Mouse (Mus musculus): ENCODE measurements around the gene Zbtb46. TPM values are rescaled to one million over a fixed set of nuclear protein-coding genes. Genes with fewer than 3 reads are reported as not detected.
A peak's percentile ranks its signal among the peaks of the same experiment; 100 is the strongest.

Zbtb46 gene
- polyA plus RNA-seq, 1 experiment, result 8.3 TPM

DNA sequence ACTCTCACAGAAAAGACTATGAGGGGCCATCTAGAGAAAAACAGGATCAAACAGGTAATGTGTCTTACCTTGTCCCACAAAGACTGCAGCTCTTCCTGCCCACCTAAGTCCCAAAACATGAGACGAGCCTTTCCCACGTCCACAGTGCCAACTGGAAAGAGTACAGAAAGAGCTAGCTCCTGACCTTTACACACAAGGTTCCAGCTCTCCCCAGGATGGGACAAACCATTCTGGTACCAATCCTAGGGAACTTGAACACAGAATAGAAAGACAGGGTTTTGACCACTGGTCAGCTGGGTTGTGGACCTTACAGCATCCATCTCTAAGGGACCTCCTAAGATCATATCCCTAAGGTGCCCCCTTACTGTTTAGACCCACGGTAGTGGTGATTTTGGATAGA lies 95.3 kb downstream of the Zbtb46 start:
- H3K4me3 ChIP-seq (ENCODE audit: control insufficient read depth, low read depth, low read length), result peak overlapping the region; percentile 88
- H3K36me3 ChIP-seq (ENCODE audit: control insufficient read depth, insufficient read depth, low read length), result peaks cover 6% of the 10 kb centered on the region
- TF ChIP-seq POLR2A (IDR thresholded peaks at IDR 0.05; ENCODE audit: control insufficient read depth, low read depth, low read length), result no peak
- TF ChIP-seq CTCF (IDR thresholded peaks at IDR 0.05; ENCODE audit: control insufficient read depth, insufficient read depth, insufficient replicate concordance, low read depth, low read length), result no peak
- H3K4me1 ChIP-seq (ENCODE audit: control insufficient read depth, insufficient read depth, low read length), result peaks cover 6% of the 10 kb centered on the region
- no peak overlapping the region for H3K27ac ChIP-seq (ENCODE audit: control insufficient read depth, insufficient read depth, low read depth, low read length)
- H3K27me3 ChIP-seq (ENCODE audit: control insufficient read depth, insufficient read depth, low read length), result no peaks in the 10 kb centered on the region

DNA sequence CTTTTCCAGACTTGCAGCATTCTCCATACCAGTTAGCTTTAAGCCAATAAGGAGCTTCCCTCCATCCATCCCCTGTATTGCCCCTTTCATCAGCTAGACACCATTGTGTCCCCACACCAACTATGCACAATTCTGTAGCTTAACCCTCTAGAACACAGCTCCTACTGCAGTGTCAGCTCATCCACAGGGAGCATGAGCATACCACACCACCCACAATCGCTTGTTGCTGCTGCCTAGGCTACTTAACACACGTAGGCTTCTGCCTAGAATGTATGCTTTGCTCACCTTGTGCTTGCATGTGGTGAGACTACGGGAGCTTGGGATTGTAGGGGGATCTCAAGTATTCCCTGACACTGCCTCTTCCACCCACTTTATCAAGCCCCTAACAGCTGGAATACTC lies 102.4 kb downstream of the Zbtb46 start:
- Histone ChIP-seq H3K4me1 (ENCODE audit: control insufficient read depth, insufficient read depth, low read length) (no peaks in the 10 kb centered on the region), H3K27me3 (ENCODE audit: control insufficient read depth, insufficient read depth, low read length) (no peaks in the 10 kb centered on the region), H3K36me3 (ENCODE audit: control insufficient read depth, insufficient read depth, low read length) (peaks cover 7% of the 10 kb centered on the region), H3K27ac (ENCODE audit: control insufficient read depth, insufficient read depth, low read depth, low read length) (no peak overlapping the region), H3K4me3 (ENCODE audit: control insufficient read depth, low read depth, low read length) (no peak overlapping the region)
- no peak for TF ChIP-seq CTCF (IDR thresholded peaks at IDR 0.05; ENCODE audit: control insufficient read depth, insufficient read depth, insufficient replicate concordance, low read depth, low read length)
- TF ChIP-seq POLR2A (IDR thresholded peaks at IDR 0.05; ENCODE audit: control insufficient read depth, low read depth, low read length), result no peak

DNA sequence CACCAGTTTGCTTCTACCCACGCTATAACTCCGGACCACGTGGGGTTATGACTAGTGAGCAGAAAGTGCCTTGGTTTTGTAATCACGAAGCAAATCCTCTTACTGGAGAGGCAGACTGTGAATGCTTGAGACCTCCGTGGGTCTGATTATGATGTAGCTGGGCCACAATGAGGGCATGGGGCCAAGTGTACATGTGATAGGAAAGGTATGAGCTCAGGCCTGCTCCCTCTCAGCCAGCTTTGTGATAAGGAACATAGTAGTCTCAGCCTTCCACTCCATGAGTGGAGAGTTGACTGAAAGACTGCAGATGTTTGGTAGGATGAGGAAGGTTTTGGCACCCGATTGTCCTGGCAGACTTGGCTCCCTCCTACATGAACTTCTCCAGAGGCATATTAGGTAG lies 116.5 kb downstream of the Zbtb46 start:
- Histone ChIP-seq H3K27me3 (ENCODE audit: control insufficient read depth, insufficient read depth, low read length) (no peaks in the 10 kb centered on the region), H3K4me3 (ENCODE audit: control insufficient read depth, low read depth, low read length) (no peak overlapping the region), H3K4me1 (ENCODE audit: control insufficient read depth, insufficient read depth, low read length) (no peaks in the 10 kb centered on the region), H3K27ac (ENCODE audit: control insufficient read depth, insufficient read depth, low read depth, low read length) (no peak overlapping the region), H3K36me3 (ENCODE audit: control insufficient read depth, insufficient read depth, low read length) (peaks cover 6% of the 10 kb centered on the region; the same call in 1 of the 2 replicates)
- TF ChIP-seq POLR2A (IDR thresholded peaks at IDR 0.05; ENCODE audit: control insufficient read depth, low read depth, low read length) (no peak), CTCF (IDR thresholded peaks at IDR 0.05; ENCODE audit: control insufficient read depth, insufficient read depth, insufficient replicate concordance, low read depth, low read length) (no peak)

DNA sequence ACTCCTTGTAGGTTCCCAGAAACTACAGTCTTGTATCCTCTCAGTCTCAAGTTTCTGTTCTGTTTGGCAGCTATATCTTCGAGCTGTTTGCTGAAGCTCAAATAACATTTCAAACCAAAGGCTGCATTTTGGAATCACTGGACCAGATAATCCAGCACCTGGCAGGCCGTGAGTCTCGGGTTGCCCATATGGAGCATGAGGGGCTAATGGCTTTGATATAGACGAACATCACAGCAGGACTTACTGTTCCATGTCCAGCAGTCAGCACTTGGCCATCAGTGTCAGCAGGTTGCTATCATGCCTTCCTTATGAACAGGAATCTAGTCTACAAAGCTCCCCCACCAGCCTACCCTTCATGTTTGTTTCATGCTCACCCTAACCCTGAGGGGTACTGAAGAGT lies 118.8 kb downstream of the Zbtb46 start:
- Histone ChIP-seq H3K27me3 (ENCODE audit: control insufficient read depth, insufficient read depth, low read length) (no peaks in the 10 kb centered on the region), H3K36me3 (ENCODE audit: control insufficient read depth, insufficient read depth, low read length) (peaks cover 7% of the 10 kb centered on the region; the same call in 1 of the 2 replicates)
- TF ChIP-seq CTCF (IDR thresholded peaks at IDR 0.05; ENCODE audit: control insufficient read depth, insufficient read depth, insufficient replicate concordance, low read depth, low read length), result no peak
- TF ChIP-seq POLR2A (IDR thresholded peaks at IDR 0.05; ENCODE audit: control insufficient read depth, low read depth, low read length), result no peak

More for the DNA sequence above, 118.8 kb downstream of the Zbtb46 start:
- Histone ChIP-seq H3K4me3 (ENCODE audit: control insufficient read depth, low read depth, low read length) (no peak overlapping the region), H3K4me1 (ENCODE audit: control insufficient read depth, insufficient read depth, low read length) (no peaks in the 10 kb centered on the region), H3K27ac (ENCODE audit: control insufficient read depth, insufficient read depth, low read depth, low read length) (no peak overlapping the region)

Other genes starting within 250 kb of the Zbtb46 start
- 1.4 and 1.6 TPM in 2 replicates for gene Srms, start 246.2 kb downstream of the Zbtb46 start, polyA plus RNA-seq (2012; rRNA removed)
- gene Fndc11, start 239.4 kb downstream of the Zbtb46 start, polyA plus RNA-seq (2012; rRNA removed), result 440 and 469 TPM in 2 replicates
- 1.4 and 1.7 TPM in 2 replicates for gene Helz2, start 217.4 kb downstream of the Zbtb46 start, polyA plus RNA-seq (2012; rRNA removed)
- gene Gmeb2, start 171.4 kb downstream of the Zbtb46 start, polyA plus RNA-seq (2012; rRNA removed), result 10.2 and 10.6 TPM in 2 replicates
- gene Stmn3, start 144.9 kb downstream of the Zbtb46 start, polyA plus RNA-seq (2012; rRNA removed), result not detected in 2 replicates
- 71.8 and 75.1 TPM in 2 replicates for gene Rtel1, start 139.7 kb downstream of the Zbtb46 start, polyA plus RNA-seq (2012; rRNA removed)
- gene Zgpat, start 94.5 kb downstream of the Zbtb46 start, polyA plus RNA-seq (2012; rRNA removed), result 15.8 and 16.1 TPM in 2 replicates
- gene Arfrp1, start 94.0 kb downstream of the Zbtb46 start, polyA plus RNA-seq (2012; rRNA removed), result 35.9 and 43.2 TPM in 2 replicates
- 13.9 and 14.6 TPM in 2 replicates for gene Lime1, start 79.3 kb downstream of the Zbtb46 start, polyA plus RNA-seq (2012; rRNA removed)
- 141 and 146 TPM in 2 replicates for gene Abhd16b, start 33.8 kb upstream of the Zbtb46 start, polyA plus RNA-seq (2012; rRNA removed)
- gene Tpd52l2, start 37.7 kb upstream of the Zbtb46 start, polyA plus RNA-seq (2012; rRNA removed), result 17.4 and 17.5 TPM in 2 replicates
- 16.6 and 19.8 TPM in 2 replicates for gene Dnajc5, start 61.1 kb upstream of the Zbtb46 start, polyA plus RNA-seq (2012; rRNA removed)
- gene Uckl1, start 125.5 kb upstream of the Zbtb46 start, polyA plus RNA-seq (2012; rRNA removed), result 44.4 and 44.5 TPM in 2 replicates
- 19.5 and 20.1 TPM in 2 replicates for gene Prpf6, start 132.4 kb upstream of the Zbtb46 start, polyA plus RNA-seq (2012; rRNA removed)
- 83.2 and 90.6 TPM in 2 replicates for gene Zfp512b, start 133.4 kb upstream of the Zbtb46 start, polyA plus RNA-seq (2012; rRNA removed)
- 61.7 and 61.8 TPM in 2 replicates for gene Samd10, start 139.8 kb upstream of the Zbtb46 start, polyA plus RNA-seq (2012; rRNA removed)
- gene Gm29797, start 197.6 kb upstream of the Zbtb46 start, polyA plus RNA-seq (2012; rRNA removed), result 0.16 TPM in 1 of 2 replicates, not detected in the other
- 5.0 and 5.5 TPM in 2 replicates for gene Sox18, start 212.2 kb upstream of the Zbtb46 start, polyA plus RNA-seq (2012; rRNA removed)
- 577 and 632 TPM in 2 replicates for gene Tcea2, start 220.9 kb upstream of the Zbtb46 start, polyA plus RNA-seq (2012; rRNA removed)
- gene Rgs19, start 234.6 kb upstream of the Zbtb46 start, polyA plus RNA-seq (2012; rRNA removed), result 25.7 and 28.2 TPM in 2 replicates
- 409 and 417 TPM in 2 replicates for gene Lkaaear1, start 239.0 kb upstream of the Zbtb46 start, polyA plus RNA-seq (2012; rRNA removed)

Data from testis, adult 2 months (tissue).